Mouse (Mus musculus) bone marrow macrophage, adult 2 months (primary cell): ENCODE measurements around the gene Otop1. TPM values are rescaled to one million over a fixed set of nuclear protein-coding genes. Genes with fewer than 3 reads are reported as not detected.

ENCODE experiments used
- H3K27ac ChIP-seq: 2 replicates; pipeline ENCODE4 v1.5.1; 2012; ENCODE audit warnings: low read depth, low read length; ENCODE audit not compliant: insufficient read depth
- H3K4me1 ChIP-seq: 2 replicates; pipeline ENCODE4 v1.6.1; 2012; ENCODE audit warnings: low read length; ENCODE audit not compliant: control insufficient read depth, insufficient read depth
- H3K4me3 ChIP-seq: 2 replicates; pipeline ENCODE4 v1.5.1; 2012; ENCODE audit warnings: mild to moderate bottlenecking, low read length, moderate library complexity; ENCODE audit not compliant: insufficient read depth
- CTCF ChIP-seq: IDR thresholded peaks from 2 replicates; pipeline ENCODE4 v1.5.1; 2012; ENCODE audit warnings: low read depth, mild to moderate bottlenecking, low read length, moderate library complexity
- POLR2A ChIP-seq: IDR thresholded peaks from 2 replicates; pipeline ENCODE4 v1.6.1; 2012; ENCODE audit warnings: mild to moderate bottlenecking, low read depth, low read length, borderline replicate concordance
- polyA plus RNA-seq: library from polyadenylated mRNA; stranded (reverse); fragments of >200 nt; gene quantifications from 2 replicates; pipeline ENCODE4 v1.2.4, GENCODE M21; 2012; ENCODE audit not compliant: missing spikeins, insufficient read depth, insufficient read length

The Otop1 gene
- polyA plus RNA-seq, 1 experiment = not detected

- Histone ChIP-seq H3K4me3 (no peak overlapping the region), H3K4me1 (no peaks in the 10 kb centered on the region), H3K27ac (no peak overlapping the region)
- no peak for TF ChIP-seq POLR2A
- TF ChIP-seq CTCF = no peak
Measured at GRCm38 (mm10) chr5:38334582-38334981, 58.8 kb downstream of the Otop1 start.

GRCm38 (mm10) chr5:38343101-38343500, 67.3 kb downstream of the Otop1 start:
- H3K4me3 ChIP-seq = no peak overlapping the region
- TF ChIP-seq POLR2A = no peak
- no peak overlapping the region for H3K27ac ChIP-seq
- no peaks in the 10 kb centered on the region for H3K4me1 ChIP-seq

- H3K4me3 ChIP-seq = no peak overlapping the region
- TF ChIP-seq CTCF = no peak
- TF ChIP-seq POLR2A = no peak
Measured at GRCm38 (mm10) chr5:38346646-38347432, 71.1 kb downstream of the Otop1 start.

GRCm38 (mm10) chr5:38350351-38350929, 74.7 kb downstream of the Otop1 start:
- Histone ChIP-seq H3K4me3 (no peak overlapping the region), H3K27ac (no peak overlapping the region), H3K4me1 (no peaks in the 10 kb centered on the region)
- no peak for TF ChIP-seq POLR2A
- no peak for TF ChIP-seq CTCF

More at GRCm38 (mm10) chr5:38346646-38347432, 71.1 kb downstream of the Otop1 start:
- no peak overlapping the region for H3K27ac ChIP-seq
- H3K4me1 ChIP-seq = no peaks in the 10 kb centered on the region

Other genes starting within 250 kb of the Otop1 start
- 21.1 and 26.4 TPM in 2 replicates for gene Stx18, start 237.2 kb upstream of the Otop1 start, polyA plus RNA-seq
- gene Nsg1, start 116.1 kb upstream of the Otop1 start, polyA plus RNA-seq = not detected in 2 replicates
- 5.6 and 7.1 TPM in 2 replicates for gene Zbtb49, start 55.5 kb upstream of the Otop1 start, polyA plus RNA-seq
- 19.2 and 19.7 TPM in 2 replicates for gene Lyar, start 55.5 kb upstream of the Otop1 start, polyA plus RNA-seq
- gene Tmem128, start 15.8 kb upstream of the Otop1 start, polyA plus RNA-seq = 40.3 and 45.2 TPM in 2 replicates
- not detected in 2 replicates for gene Drd5, start 43.4 kb downstream of the Otop1 start, polyA plus RNA-seq
- 15.0 and 17.9 TPM in 2 replicates for gene Slc2a9, start 227.2 kb downstream of the Otop1 start, polyA plus RNA-seq